Comparison of ENCODE assay signal across 8 mouse cellular contexts in the genomic region with DNA sequence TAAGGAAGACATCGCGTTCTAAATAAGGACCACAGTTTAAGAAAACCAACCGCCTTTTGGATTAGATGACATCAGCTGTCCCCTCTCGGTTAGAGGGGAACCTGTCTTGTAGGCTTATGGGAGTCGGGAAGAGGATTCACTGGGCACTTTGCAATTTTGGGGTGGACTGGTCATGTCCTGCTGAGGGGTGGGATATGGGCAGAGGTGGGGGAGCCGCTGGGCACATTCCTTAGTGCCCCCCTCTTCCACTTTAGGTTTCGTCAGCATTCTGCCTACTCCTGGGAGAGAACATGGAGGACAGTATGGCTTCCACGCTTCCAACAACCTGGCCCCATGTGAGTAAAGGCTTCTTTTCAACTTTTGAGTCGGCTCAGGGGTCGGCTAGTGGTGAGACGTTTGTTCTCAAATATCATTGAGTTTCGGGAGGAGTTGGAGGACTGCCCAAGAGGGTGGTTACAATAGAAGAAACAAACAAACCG. TPM values are rescaled to one million over a fixed set of nuclear protein-coding genes. Genes with fewer than 3 reads are reported as not detected.
DNase-seq lines count a peak whose midpoint lies in the region; ATAC-seq and TF ChIP-seq lines count a peak whose summit lies in the region.

No protein-coding gene starts in this region.

- H3K36me3 ChIP-seq in forebrain, embryonic 13.5 days (ENCODE audit: poor library complexity, severe bottlenecking) = peaks cover 40% of the 10 kb centered on the region
- H3K36me3 ChIP-seq in intestine, postnatal 0 days (ENCODE audit: control insufficient read depth, insufficient read depth) = peaks cover 27% of the 10 kb centered on the region

- no peaks in the 10 kb centered on the region for H3K27me3 ChIP-seq in forebrain, embryonic 13.5 days
- no peaks in the 10 kb centered on the region for H3K27me3 ChIP-seq in intestine, postnatal 0 days (replicated peaks; ENCODE audit: control insufficient read depth, insufficient read depth, low read length)

- peak overlapping the region; percentile 78 for H3K27ac ChIP-seq in bone marrow macrophage, adult 2 months (ENCODE audit: insufficient read depth, low read depth, low read length)
- H3K27ac ChIP-seq in forebrain, embryonic 13.5 days = peak overlapping the region; percentile 48
- peak overlapping the region; percentile 73 for H3K27ac ChIP-seq in intestine, postnatal 0 days (ENCODE audit: low read depth, low read length)
- H3K27ac ChIP-seq in olfactory bulb, adult 2 months (ENCODE audit: insufficient read depth, low read depth, low read length) = 0 out of 2 replicates have a peak overlapping the region, but pooled peaks have one; percentile 3

- 40% methylated on average over 13 of the region's 13 CpGs for WGBS in forebrain, embryonic 13.5 days
- WGBS in intestine, postnatal 0 days = 28% methylated on average over 13 of the region's 13 CpGs
- 11% methylated on average over 13 of the region's 13 CpGs for WGBS in lung, adult 2 months
- WGBS in olfactory bulb, adult 2 months = 8% methylated on average over 13 of the region's 13 CpGs

- TF ChIP-seq CTCF in bone marrow macrophage, adult 2 months (IDR thresholded peaks at IDR 0.05; ENCODE audit: low read depth, low read length) = 0 out of 2 replicates have a peak, but pooled peaks have one; percentile 11
- TF ChIP-seq CTCF in intestine, postnatal 0 days (IDR thresholded peaks at IDR 0.05; ENCODE audit: low read depth) = no peak
- TF ChIP-seq CTCF in lung, adult 2 months (IDR thresholded peaks at IDR 0.05; ENCODE audit: insufficient read depth, low read length) = no peak
- TF ChIP-seq CTCF in olfactory bulb, adult 2 months (IDR thresholded peaks at IDR 0.05; ENCODE audit: insufficient read depth, low read depth, low read length) = no peak

- intact Hi-C loops in left cerebral cortex, postnatal 4 days (cut with DNase I) = loop anchor here (2.0 kb wide), 1 partner anchor 32 kb away; a partner anchor contains a TSS

- H3K4me3 ChIP-seq in bone marrow macrophage, adult 2 months (ENCODE audit: insufficient read depth, low read length) = peak overlapping the region; percentile 78
- peak overlapping the region; percentile 58 for H3K4me3 ChIP-seq in forebrain, embryonic 13.5 days
- H3K4me3 ChIP-seq in intestine, postnatal 0 days (ENCODE audit: low read depth, low read length) = peak overlapping the region; percentile 82
- peak overlapping the region; percentile 90 for H3K4me3 ChIP-seq in lung, adult 2 months (replicated peaks; ENCODE audit: extremely low read depth, low read depth, low read length)
- peak overlapping the region; percentile 64 for H3K4me3 ChIP-seq in olfactory bulb, adult 2 months (ENCODE audit: insufficient read depth, low read depth, low read length)

- H3K4me2 ChIP-seq in forebrain, embryonic 13.5 days = peak overlapping the region; percentile 62
- H3K4me2 ChIP-seq in intestine, postnatal 0 days (replicated peaks; ENCODE audit: low read depth) = peak overlapping the region; percentile 81

- peak; percentile 61 for ATAC-seq in forebrain, embryonic 13.5 days
- ATAC-seq in intestine, postnatal 0 days = peak; percentile 27; the same call in 1 of the 2 replicates

- peak overlapping the region; percentile 74 for H3K9ac ChIP-seq in forebrain, embryonic 13.5 days
- H3K9ac ChIP-seq in intestine, postnatal 0 days (ENCODE audit: low read depth, low read length) = peak overlapping the region; percentile 78

- H3K4me1 ChIP-seq in bone marrow macrophage, adult 2 months (ENCODE audit: control insufficient read depth, insufficient read depth, low read length) = no peaks in the 10 kb centered on the region
- H3K4me1 ChIP-seq in forebrain, embryonic 13.5 days = peaks cover 5% of the 10 kb centered on the region; the same call in 1 of the 2 replicates
- H3K4me1 ChIP-seq in intestine, postnatal 0 days (replicated peaks; ENCODE audit: control insufficient read depth, insufficient read depth, low read length) = no peaks in the 10 kb centered on the region
- H3K4me1 ChIP-seq in lung, adult 2 months (ENCODE audit: control insufficient read depth, insufficient read depth, low read length) = no peaks in the 10 kb centered on the region
- no peaks in the 10 kb centered on the region for H3K4me1 ChIP-seq in olfactory bulb, adult 2 months (ENCODE audit: control insufficient read depth, insufficient read depth, low read length)

- peak; percentile 13 for DNase-seq in left cerebral cortex, postnatal 4 days
- no peak for DNase-seq in left cerebral cortex, adult 8-10 months (ENCODE audit: low spot score in 2 of 2)
- no peak for DNase-seq in lung, adult 2 months
- DNase-seq in embryo, embryonic 10.5 days (ENCODE audit: low spot score) = no peak

- TF ChIP-seq POLR2A in bone marrow macrophage, adult 2 months (IDR thresholded peaks at IDR 0.05; ENCODE audit: borderline replicate concordance, low read depth, low read length) = no peak
- no peak for TF ChIP-seq POLR2A in lung, adult 2 months (IDR thresholded peaks at IDR 0.05; ENCODE audit: borderline replicate concordance, extremely low read depth, low read depth, low read length)
- TF ChIP-seq POLR2A in olfactory bulb, adult 2 months (IDR thresholded peaks at IDR 0.05; ENCODE audit: insufficient read depth, low read depth, low read length) = no peak

- peaks cover 34% of the 10 kb centered on the region for H3K9me3 ChIP-seq in forebrain, embryonic 13.5 days (replicated peaks)
- H3K9me3 ChIP-seq in intestine, postnatal 0 days (ENCODE audit: control insufficient read depth) = peaks cover 5% of the 10 kb centered on the region; the same call in 1 of the 2 replicates

RNA-seq across cellular contexts. Expression of a gene that starts 0.7 kb away (rescaled TPM):
- 10 to 100 TPM; 20.7 to 22.7 TPM for total RNA-seq in left cerebral cortex, postnatal 4 days (2021)
- 10 to 100 TPM; 13.5 to 18.4 (median 14.9) TPM for total RNA-seq in left cerebral cortex, adult 8-10 months (2022)
- 19.9 and 20.4 TPM in 2 replicates for polyA plus RNA-seq in bone marrow macrophage, adult 2 months (2012; ENCODE audit: insufficient read depth, insufficient read length, missing spikeins)
- polyA plus RNA-seq in forebrain, embryonic 13.5 days (2015; fragmentation: Nextera tagmentation; extraction: Ambion mirVana) = 32.6 and 33.3 TPM in 2 replicates
- 12.5 and 15.6 TPM in 2 replicates for polyA plus RNA-seq in intestine, postnatal 0 days (2015; fragmentation: Nextera tagmentation; extraction: Ambion mirVana)
- polyA plus RNA-seq in lung, adult 2 months (2012; rRNA removed) = 8.9 and 12.1 TPM in 2 replicates
- not detected in 2 replicates for polyA plus RNA-seq in olfactory bulb, adult 2 months (2012; ENCODE audit: insufficient read depth, insufficient read length, low replicate concordance, missing spikeins)

RNA-seq across cellular contexts. Expression of a gene that starts 16.6 kb away (rescaled TPM):
- 10 to 100 TPM; 25.9 to 26.3 TPM for total RNA-seq in left cerebral cortex, postnatal 4 days (2021)
- 10 to 100 TPM; 17.4 to 25.3 (median 19.4) TPM for total RNA-seq in left cerebral cortex, adult 8-10 months (2022)
- polyA plus RNA-seq in bone marrow macrophage, adult 2 months (2012; ENCODE audit: insufficient read depth, insufficient read length, missing spikeins) = 9.8 and 10.1 TPM in 2 replicates
- polyA plus RNA-seq in forebrain, embryonic 13.5 days (2015; fragmentation: Nextera tagmentation; extraction: Ambion mirVana) = 31.0 and 31.4 TPM in 2 replicates
- polyA plus RNA-seq in intestine, postnatal 0 days (2015; fragmentation: Nextera tagmentation; extraction: Ambion mirVana) = 4.3 and 5.8 TPM in 2 replicates
- 0.91 and 2.1 TPM in 2 replicates for polyA plus RNA-seq in lung, adult 2 months (2012; rRNA removed)
- not detected in 2 replicates for polyA plus RNA-seq in olfactory bulb, adult 2 months (2012; ENCODE audit: insufficient read depth, insufficient read length, low replicate concordance, missing spikeins)

RNA-seq across cellular contexts. Expression of a gene that starts 31.8 kb away (rescaled TPM):
- 10 to 100 TPM; 28.0 to 32.9 TPM for total RNA-seq in left cerebral cortex, postnatal 4 days (2021)
- total RNA-seq in left cerebral cortex, adult 8-10 months (2022) = 10 to 100 TPM; 21.9 to 27.0 (median 22.9) TPM
- polyA plus RNA-seq in bone marrow macrophage, adult 2 months (2012; ENCODE audit: insufficient read depth, insufficient read length, missing spikeins) = 0.32 and 0.44 TPM in 2 replicates
- polyA plus RNA-seq in forebrain, embryonic 13.5 days (2015; fragmentation: Nextera tagmentation; extraction: Ambion mirVana) = 11.4 and 14.9 TPM in 2 replicates
- 0.77 and 1.1 TPM in 2 replicates for polyA plus RNA-seq in intestine, postnatal 0 days (2015; fragmentation: Nextera tagmentation; extraction: Ambion mirVana)
- 1.4 and 3.1 TPM in 2 replicates for polyA plus RNA-seq in lung, adult 2 months (2012; rRNA removed)
- polyA plus RNA-seq in olfactory bulb, adult 2 months (2012; ENCODE audit: insufficient read depth, insufficient read length, low replicate concordance, missing spikeins) = not detected in 2 replicates

RNA-seq across cellular contexts. Expression of a gene that starts 45.7 kb away (rescaled TPM):
- 10 to 100 TPM in 1 of 2 experiments, 1 to 10 TPM in 1; 9.9 to 10.2 TPM for total RNA-seq in left cerebral cortex, postnatal 4 days (2021)
- 1 to 10 TPM; 7.2 to 8.7 (median 7.8) TPM for total RNA-seq in left cerebral cortex, adult 8-10 months (2022)
- polyA plus RNA-seq in bone marrow macrophage, adult 2 months (2012; ENCODE audit: insufficient read depth, insufficient read length, missing spikeins) = 2.8 and 3.4 TPM in 2 replicates
- polyA plus RNA-seq in forebrain, embryonic 13.5 days (2015; fragmentation: Nextera tagmentation; extraction: Ambion mirVana) = 7.0 and 7.5 TPM in 2 replicates
- polyA plus RNA-seq in intestine, postnatal 0 days (2015; fragmentation: Nextera tagmentation; extraction: Ambion mirVana) = 0.97 and 1.2 TPM in 2 replicates
- polyA plus RNA-seq in lung, adult 2 months (2012; rRNA removed) = 0.74 and 1.2 TPM in 2 replicates
- polyA plus RNA-seq in olfactory bulb, adult 2 months (2012; ENCODE audit: insufficient read depth, insufficient read length, low replicate concordance, missing spikeins) = not detected in 2 replicates

Comparison
In these comparisons a context has a peak if more than half of its experiments do, and no peak if none do; other contexts are left out.
1. H3K27ac ChIP-seq: peak in every context shown above with its lines; median percentile 78 in bone marrow macrophage, adult 2 months; 73 in intestine, postnatal 0 days; 48 in forebrain, embryonic 13.5 days; 3 in olfactory bulb, adult 2 months.